In the genomic region with DNA sequence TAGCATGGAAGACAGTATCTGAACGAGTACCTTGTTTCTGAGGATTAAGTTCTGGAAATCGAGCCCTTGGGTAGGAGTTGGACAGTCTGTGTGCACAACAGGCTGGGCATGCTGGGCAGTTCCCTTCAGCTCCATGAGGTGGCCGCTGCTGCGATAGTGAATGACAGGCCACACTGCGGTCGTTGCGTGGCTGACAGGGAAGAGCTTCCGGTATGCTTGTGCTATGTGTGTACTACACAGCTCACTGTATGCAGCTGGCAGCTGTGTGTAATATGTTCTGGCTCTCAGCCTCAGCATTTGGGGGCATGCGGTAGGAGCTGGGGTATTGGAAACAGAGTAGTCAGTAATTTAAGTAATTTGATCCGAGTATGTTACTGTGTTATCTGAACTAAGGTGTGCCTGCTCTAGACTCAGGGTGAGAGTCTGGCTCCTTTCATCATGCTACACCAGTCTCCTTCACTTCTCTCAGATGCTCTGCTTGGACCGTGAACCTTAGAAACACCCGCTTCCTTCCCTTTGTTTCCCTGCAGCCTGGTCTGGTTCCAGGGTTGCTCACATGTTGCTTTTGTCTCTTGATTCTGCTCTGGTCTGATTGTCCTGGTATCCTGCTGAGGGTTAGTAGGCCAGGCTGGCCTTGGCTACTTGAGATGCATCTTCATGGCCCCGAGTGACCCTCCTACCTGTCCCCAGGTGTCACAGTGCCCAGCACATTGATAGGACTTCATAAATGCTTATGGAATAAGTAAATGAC, we compare ENCODE assay signal across 7 mouse cellular contexts. TPM values are rescaled to one million over a fixed set of nuclear protein-coding genes. Genes with fewer than 3 reads are reported as not detected.
A peak's percentile ranks its signal among the peaks of the same experiment; 100 is the strongest.
DNase-seq lines count a peak whose midpoint lies in the region; ATAC-seq and TF ChIP-seq lines count a peak whose summit lies in the region.

No protein-coding gene starts in this region.

- ATAC-seq in heart, embryonic 12.5 days (ENCODE audit: insufficient number of reproducible peaks, low FRiP score) = peak; percentile 67; the same call in 1 of the 2 replicates
- ATAC-seq in limb, embryonic 14.5 days (ENCODE audit: low FRiP score, low read depth) = peak; percentile 30
- 0 out of 2 replicates have a peak, but pooled peaks have one; percentile 22 for ATAC-seq in midbrain, embryonic 14.5 days (ENCODE audit: low FRiP score, low TSS enrichment)

- H3K4me3 ChIP-seq in testis, adult 2 months (ENCODE audit: control insufficient read depth, low read depth, low read length) = no peak overlapping the region
- no peak overlapping the region for H3K4me3 ChIP-seq in heart, embryonic 12.5 days
- no peak overlapping the region for H3K4me3 ChIP-seq in limb, embryonic 14.5 days (replicated peaks; ENCODE audit: low read length)
- H3K4me3 ChIP-seq in midbrain, embryonic 14.5 days (replicated peaks; ENCODE audit: low read depth, low read length) = no peak overlapping the region

- no peaks in the 10 kb centered on the region for H3K36me3 ChIP-seq in testis, adult 2 months (ENCODE audit: control insufficient read depth, insufficient read depth, low read length)
- H3K36me3 ChIP-seq in heart, embryonic 12.5 days = peaks cover 6% of the 10 kb centered on the region; the same call in 1 of the 2 replicates
- no peaks in the 10 kb centered on the region for H3K36me3 ChIP-seq in limb, embryonic 14.5 days (ENCODE audit: control insufficient read depth, insufficient read depth, low read length)
- H3K36me3 ChIP-seq in midbrain, embryonic 14.5 days (ENCODE audit: control insufficient read depth, insufficient read depth, low read length) = no peaks in the 10 kb centered on the region

- H3K9ac ChIP-seq in heart, embryonic 12.5 days = no peak overlapping the region
- H3K9ac ChIP-seq in limb, embryonic 14.5 days (ENCODE audit: low read depth, low read length, severe bottlenecking) = no peak overlapping the region
- 0 out of 2 replicates have a peak overlapping the region, but pooled peaks have one; percentile 9 for H3K9ac ChIP-seq in midbrain, embryonic 14.5 days (replicated peaks; ENCODE audit: low read length)

- H3K4me1 ChIP-seq in testis, adult 2 months (ENCODE audit: control insufficient read depth, insufficient read depth, low read length) = no peaks in the 10 kb centered on the region
- H3K4me1 ChIP-seq in heart, embryonic 12.5 days (replicated peaks) = peaks cover 33% of the 10 kb centered on the region
- peaks cover 15% of the 10 kb centered on the region for H3K4me1 ChIP-seq in limb, embryonic 14.5 days (ENCODE audit: control insufficient read depth, insufficient read depth, low read length)
- H3K4me1 ChIP-seq in midbrain, embryonic 14.5 days (ENCODE audit: control insufficient read depth, insufficient read depth, low read length) = peaks cover 34% of the 10 kb centered on the region

- no peak for DNase-seq in testis, postnatal 10 days (ENCODE audit: low spot score)
- peak; percentile 54 to 56 for DNase-seq in cerebellum, postnatal 36 days
- DNase-seq in limb, embryonic 14.5 days (ENCODE audit: low spot score) = peak; percentile 18
- peak; percentile 70 for DNase-seq in midbrain, embryonic 14.5 days
- no peak for DNase-seq in layer of hippocampus, adult 8-10 months (ENCODE audit: low spot score in 2 of 2)

- peak; percentile 32; the same call in 1 of the 2 replicates for TF ChIP-seq CTCF in testis, adult 2 months (IDR thresholded peaks at IDR 0.05; ENCODE audit: control insufficient read depth, insufficient read depth, insufficient replicate concordance, low read depth, low read length)

- 30% methylated on average over 13 of the region's 13 CpGs for WGBS in heart, embryonic 12.5 days
- 40% methylated on average over 13 of the region's 13 CpGs for WGBS in limb, embryonic 14.5 days
- 29% methylated on average over 13 of the region's 13 CpGs for WGBS in midbrain, embryonic 14.5 days

- H3K4me2 ChIP-seq in heart, embryonic 12.5 days = peak overlapping the region; percentile 47
- no peak overlapping the region for H3K4me2 ChIP-seq in limb, embryonic 14.5 days (replicated peaks; ENCODE audit: low read depth, low read length, severe bottlenecking)
- no peak overlapping the region for H3K4me2 ChIP-seq in midbrain, embryonic 14.5 days (ENCODE audit: low read length)

- no peak overlapping the region for H3K27ac ChIP-seq in testis, adult 2 months (ENCODE audit: control insufficient read depth, insufficient read depth, low read depth, low read length)
- peak overlapping the region; percentile 36 for H3K27ac ChIP-seq in heart, embryonic 12.5 days (ENCODE audit: poor library complexity, severe bottlenecking)
- no peak overlapping the region for H3K27ac ChIP-seq in limb, embryonic 14.5 days (replicated peaks; ENCODE audit: low read depth, low read length)
- H3K27ac ChIP-seq in midbrain, embryonic 14.5 days (replicated peaks; ENCODE audit: low read depth, low read length) = peak overlapping the region; percentile 38

- peaks cover 6% of the 10 kb centered on the region for H3K9me3 ChIP-seq in heart, embryonic 12.5 days (replicated peaks)
- no peaks in the 10 kb centered on the region for H3K9me3 ChIP-seq in limb, embryonic 14.5 days (ENCODE audit: control insufficient read depth, low read length)
- H3K9me3 ChIP-seq in midbrain, embryonic 14.5 days (ENCODE audit: control insufficient read depth, low read length) = no peaks in the 10 kb centered on the region

- TF ChIP-seq POLR2A in testis, adult 2 months (IDR thresholded peaks at IDR 0.05; ENCODE audit: control insufficient read depth, low read depth, low read length) = no peak
- TF ChIP-seq POLR2A in limb, embryonic 14.5 days (IDR thresholded peaks at IDR 0.05; ENCODE audit: borderline replicate concordance, extremely low read depth, insufficient read depth, insufficient read length) = no peak

- no peaks in the 10 kb centered on the region for H3K27me3 ChIP-seq in testis, adult 2 months (ENCODE audit: control insufficient read depth, insufficient read depth, low read length)
- no peaks in the 10 kb centered on the region for H3K27me3 ChIP-seq in heart, embryonic 12.5 days (replicated peaks)
- no peaks in the 10 kb centered on the region for H3K27me3 ChIP-seq in limb, embryonic 14.5 days (ENCODE audit: control insufficient read depth, insufficient read depth, low read length)
- H3K27me3 ChIP-seq in midbrain, embryonic 14.5 days (ENCODE audit: control insufficient read depth, insufficient read depth, low read length) = no peaks in the 10 kb centered on the region

RNA-seq across cellular contexts. Expression of gene Hivep1, which starts 49.8 kb away (rescaled TPM):
- polyA plus RNA-seq in testis, adult 2 months (2012; rRNA removed) = 16.7 and 18.3 TPM in 2 replicates
- polyA plus RNA-seq in heart, embryonic 12.5 days (2016; fragmentation: Nextera tagmentation; extraction: Ambion mirVana) = 10.2 and 10.8 TPM in 2 replicates
- 15.4 and 15.7 TPM in 2 replicates for polyA plus RNA-seq in limb, embryonic 14.5 days (2012; rRNA removed)
- polyA plus RNA-seq in limb, embryonic 14.5 days (2014; fragmentation: Nextera tagmentation; extraction: Ambion mirVana) = 13.4 and 13.6 TPM in 2 replicates
- 18.7 and 22.9 TPM in 2 replicates for polyA plus RNA-seq in midbrain, embryonic 14.5 days (2014; fragmentation: Nextera tagmentation; extraction: Ambion mirVana)
- total RNA-seq in layer of hippocampus, adult 8-10 months (2022) = 10 to 100 TPM; 25.8 to 32.3 (median 31.3) TPM

Comparison
In these comparisons a context has a peak if more than half of its experiments do, and no peak if none do; other contexts are left out.
1. H3K27ac ChIP-seq: peak in heart, embryonic 12.5 days (single experiment) and midbrain, embryonic 14.5 days (single experiment); none in testis, adult 2 months (single experiment) and limb, embryonic 14.5 days (single experiment).
2. DNase-seq: peak in cerebellum, postnatal 36 days (2 of 2), limb, embryonic 14.5 days (single experiment) and midbrain, embryonic 14.5 days (single experiment); none in testis, postnatal 10 days (single experiment) and layer of hippocampus, adult 8-10 months (0 of 2).
3. Peak in every context shown above with its lines, with median percentiles within 50 percentile points of each other: ATAC-seq.